Mouse (Mus musculus): ENCODE data around the gene Kdm2b. TPM values are rescaled to one million over a fixed set of nuclear protein-coding genes. Genes with fewer than 3 reads are reported as not detected.

The Kdm2b gene
- 10 to 100 TPM; 58.6 to 59.2 TPM for total RNA-seq (2021)
- long read RNA-seq, transcript Kdm2b-201 (12 exons, 3,532 nt): major isoform, 20 of 34 reads
- long read RNA-seq, partial matches to known transcripts: 4 of 34 reads
- long read RNA-seq, other reads (novel, unspliced or antisense): 10 of 34 reads

- DNase-seq (ENCODE audit: low spot score in 2 of 2): no peak
These were observed at the start of gene Kdm2b for GRCm38 (mm10) chr5:122989551-122990330. Gene Kdm2b (minus strand): TSS chr5:122989823.

- peak in 1 of 2 experiments; percentile 61 for DNase-seq (ENCODE audit: low spot score in 2 of 2)
These were observed 49.6 kb upstream of the Kdm2b start for GRCm38 (mm10) chr5:123039120-123039752.

- no peak for DNase-seq (ENCODE audit: low spot score in 2 of 2)
These were observed 48.5 kb upstream of the Kdm2b start for GRCm38 (mm10) chr5:123038115-123038514.

GRCm38 (mm10) chr5:123035564-123035963 is 45.9 kb upstream of the Kdm2b start:
- DNase-seq (ENCODE audit: low spot score in 2 of 2): no peak

GRCm38 (mm10) chr5:123035089-123035488 is 45.5 kb upstream of the Kdm2b start:
- DNase-seq (ENCODE audit: low spot score in 2 of 2): no peak

- no peak for DNase-seq (ENCODE audit: low spot score in 2 of 2)
These were observed 44.1 kb upstream of the Kdm2b start for GRCm38 (mm10) chr5:123033646-123034160.

GRCm38 (mm10) chr5:123031312-123031711 is 41.7 kb upstream of the Kdm2b start:
- no peak for DNase-seq (ENCODE audit: low spot score in 2 of 2)

- DNase-seq (ENCODE audit: low spot score in 2 of 2): peak in 1 of 2 experiments; percentile 40
These were observed 40.1 kb upstream of the Kdm2b start for GRCm38 (mm10) chr5:123029729-123030128.

- no peak for DNase-seq (ENCODE audit: low spot score in 2 of 2)
These were observed 37.8 kb upstream of the Kdm2b start for GRCm38 (mm10) chr5:123027436-123027835.

GRCm38 (mm10) chr5:123026414-123026813 is 36.8 kb upstream of the Kdm2b start:
- DNase-seq (ENCODE audit: low spot score in 2 of 2): no peak

GRCm38 (mm10) chr5:123024965-123025573 is 35.4 kb upstream of the Kdm2b start:
- no peak for DNase-seq (ENCODE audit: low spot score in 2 of 2)

GRCm38 (mm10) chr5:123024312-123024711 is 34.7 kb upstream of the Kdm2b start:
- DNase-seq (ENCODE audit: low spot score in 2 of 2): no peak

GRCm38 (mm10) chr5:123023049-123023448 is 33.4 kb upstream of the Kdm2b start:
- no peak for DNase-seq (ENCODE audit: low spot score in 2 of 2)

GRCm38 (mm10) chr5:123021438-123021837 is 31.8 kb upstream of the Kdm2b start:
- no peak for DNase-seq (ENCODE audit: low spot score in 2 of 2)

GRCm38 (mm10) chr5:123020426-123020825 is 30.8 kb upstream of the Kdm2b start:
- DNase-seq (ENCODE audit: low spot score in 2 of 2): no peak

GRCm38 (mm10) chr5:123019336-123020016 is 29.9 kb upstream of the Kdm2b start:
- DNase-seq (ENCODE audit: low spot score in 2 of 2): no peak

- no peak for DNase-seq (ENCODE audit: low spot score in 2 of 2)
These were observed 27.9 kb upstream of the Kdm2b start for GRCm38 (mm10) chr5:123017504-123017903.

GRCm38 (mm10) chr5:123015915-123016314 is 26.3 kb upstream of the Kdm2b start:
- DNase-seq (ENCODE audit: low spot score in 2 of 2): no peak

GRCm38 (mm10) chr5:123014753-123015701 is 25.4 kb upstream of the Kdm2b start, which contains the start of gene Orai1:
Gene Orai1 (plus strand): TSS chr5:123015074.
- DNase-seq (ENCODE audit: low spot score in 2 of 2): peak; percentile 95 to 98

Measured in layer of hippocampus, postnatal 10 days (tissue).